Mouse (Mus musculus): ENCODE measurements at regions not wholly inside any gene's neighbourhood (a gene's known extent, or its start where the extent isn't known, plus 50 kb on each side); places are given as distances from the start of the nearest gene placed in this dataset.

GRCm38 (mm10) chr17:7655966-7656365 lies 171.1 kb downstream of the Fndc1 start:
- intact Hi-C loops (cut with DNase I), result no loop called here
- no peak for TF ChIP-seq CTCF (IDR thresholded peaks at IDR 0.05)
- H3K4me3 ChIP-seq, result no peak overlapping the region
- DNase-seq (ENCODE audit: extremely low spot score in 1 of 2, low spot score in 2 of 2), result no peak
- H3K27ac ChIP-seq, result no peak overlapping the region

DNA sequence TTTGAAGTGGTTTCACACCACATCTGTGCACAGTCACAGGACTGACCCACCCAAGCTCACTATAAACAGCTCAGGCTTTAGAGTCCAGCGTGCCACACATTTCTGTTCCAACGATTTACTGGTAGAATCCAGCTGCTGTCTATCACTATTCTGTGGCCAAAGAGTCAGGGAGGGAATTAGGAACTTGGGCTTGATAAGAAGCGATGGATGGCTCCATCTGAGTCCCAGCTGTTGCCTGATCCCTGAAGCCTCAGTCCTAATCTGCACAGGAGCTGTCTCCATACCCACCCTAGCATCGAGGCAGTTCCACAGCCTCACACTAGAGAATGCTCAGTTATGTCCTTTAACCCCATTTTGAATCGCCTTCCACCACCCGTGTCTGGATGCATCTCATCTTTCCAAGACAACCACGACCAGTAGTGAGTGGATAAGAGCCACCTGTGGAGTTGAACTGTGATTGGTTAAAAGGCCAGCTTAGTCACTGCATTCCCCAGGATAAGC lies 173.0 kb downstream of the Fndc1 start:
- DNase-seq (ENCODE audit: extremely low spot score in 1 of 2, low spot score in 2 of 2), result no peak
- no peak for TF ChIP-seq CTCF (IDR thresholded peaks at IDR 0.05)
- intact Hi-C loops (cut with DNase I), result no loop called here
- Histone ChIP-seq H3K4me3 (no peak overlapping the region), H3K27ac (no peak overlapping the region)

DNA sequence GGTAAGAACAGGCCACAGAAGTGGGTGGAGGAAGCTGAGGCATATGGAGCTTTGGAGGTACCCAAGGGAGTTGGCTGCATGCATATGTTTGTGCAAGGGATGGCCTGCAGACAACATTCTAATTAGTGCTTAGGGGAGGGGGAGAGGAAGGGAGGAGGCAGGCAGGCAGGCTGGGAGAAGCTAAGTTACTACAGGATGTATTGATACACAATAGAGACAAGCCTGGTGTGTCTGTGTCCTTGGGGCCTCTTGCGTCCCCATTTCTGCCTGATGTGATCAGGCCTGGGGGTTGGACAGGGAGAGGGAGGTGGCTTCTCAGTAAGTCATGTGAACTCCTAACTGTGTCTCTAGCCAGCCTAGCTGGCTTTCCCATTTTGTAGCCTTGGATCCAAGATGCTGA lies 175.1 kb downstream of the Fndc1 start:
- no peak overlapping the region for H3K27ac ChIP-seq
- TF ChIP-seq CTCF (IDR thresholded peaks at IDR 0.05), result no peak
- H3K4me3 ChIP-seq, result no peak overlapping the region
- intact Hi-C loops (cut with DNase I), result no loop called here
- no peak for DNase-seq (ENCODE audit: extremely low spot score in 1 of 2, low spot score in 2 of 2)

DNA sequence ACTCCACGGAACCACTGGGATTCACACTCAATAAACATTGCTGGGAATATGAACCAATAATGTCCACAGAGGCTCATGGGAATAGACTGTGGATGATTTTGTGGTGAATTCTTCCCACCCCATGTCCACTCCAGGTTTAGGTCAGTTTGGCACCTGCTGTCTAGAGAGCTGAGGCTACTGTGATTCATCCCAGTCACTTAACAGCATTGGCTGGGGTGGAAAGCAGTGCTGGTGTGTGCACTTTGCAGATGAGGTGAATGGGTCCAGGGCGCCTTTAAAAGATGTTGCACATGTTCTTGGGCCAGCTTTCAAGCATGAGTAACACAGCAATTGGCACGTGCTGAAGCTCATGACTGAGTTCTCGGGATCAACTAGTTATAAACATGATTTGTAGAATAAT lies 176.7 kb downstream of the Fndc1 start:
- no peak for TF ChIP-seq CTCF (IDR thresholded peaks at IDR 0.05)
- no peak for DNase-seq (ENCODE audit: extremely low spot score in 1 of 2, low spot score in 2 of 2)
- Histone ChIP-seq H3K27ac (no peak overlapping the region), H3K4me3 (no peak overlapping the region)
- intact Hi-C loops (cut with DNase I), result no loop called here

DNA sequence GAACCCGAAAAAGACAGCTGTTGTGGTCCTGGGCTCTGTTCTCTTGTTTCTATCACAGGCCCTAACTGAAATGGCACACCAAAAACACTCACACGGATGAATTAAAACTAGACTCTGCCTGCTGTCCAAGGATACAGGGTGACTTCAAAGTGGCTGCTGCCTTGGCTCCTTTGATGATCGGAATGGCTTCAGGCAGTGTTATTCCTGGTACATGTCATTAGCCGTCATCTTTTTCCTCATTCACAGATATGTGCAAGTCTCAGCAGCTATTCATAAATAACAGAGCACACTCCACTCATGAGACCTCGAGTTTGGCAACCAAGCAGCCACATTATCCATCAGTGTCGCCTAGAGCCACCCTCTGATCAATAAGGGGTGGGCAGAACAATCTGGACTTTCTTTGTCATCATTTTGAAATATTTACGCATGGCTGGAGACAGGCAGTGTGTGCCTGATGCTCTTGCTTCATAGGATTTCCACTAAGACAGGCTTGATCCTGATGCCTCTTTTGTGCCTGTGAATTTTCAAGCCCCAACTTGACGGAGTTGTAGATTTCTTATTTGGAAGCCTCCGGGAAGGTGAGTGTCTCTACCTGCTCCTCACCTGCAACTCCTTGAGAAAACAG lies 182.1 kb downstream of the Fndc1 start:
- DNase-seq (ENCODE audit: extremely low spot score in 1 of 2, low spot score in 2 of 2), result no peak

GRCm38 (mm10) chr17:7643640-7644039 lies 183.5 kb downstream of the Fndc1 start:
- no peak overlapping the region for H3K4me3 ChIP-seq
- DNase-seq (ENCODE audit: extremely low spot score in 1 of 2, low spot score in 2 of 2), result no peak
- no peak for TF ChIP-seq CTCF (IDR thresholded peaks at IDR 0.05)
- intact Hi-C loops (cut with DNase I), result no loop called here
- no peak overlapping the region for H3K27ac ChIP-seq

More for the DNA sequence above, 182.1 kb downstream of the Fndc1 start:
- intact Hi-C loops (cut with DNase I), result no loop called here
- Histone ChIP-seq H3K4me3 (no peak overlapping the region), H3K27ac (no peak overlapping the region)
- TF ChIP-seq CTCF (IDR thresholded peaks at IDR 0.05), result no peak

DNA sequence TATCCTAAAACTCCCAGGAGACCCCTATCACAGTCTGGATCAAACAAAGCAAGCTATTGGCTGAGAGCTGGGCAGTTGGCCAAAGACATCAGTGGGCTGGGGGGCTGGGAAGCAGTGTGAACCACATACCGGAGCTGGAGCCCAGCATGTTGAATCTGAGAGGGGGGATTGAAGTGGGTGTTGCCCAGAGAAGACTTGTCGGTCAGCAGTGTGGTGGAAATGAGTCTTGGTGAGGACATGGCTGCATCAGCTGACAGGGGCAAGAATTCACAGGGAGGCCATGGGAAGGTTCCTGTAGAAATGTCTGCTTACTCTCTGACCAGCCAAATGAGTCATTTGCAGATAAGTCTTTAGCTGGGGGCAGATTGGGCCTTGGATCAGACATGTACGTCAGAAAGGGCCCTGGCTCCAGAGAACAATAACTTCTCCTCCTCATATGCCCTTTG lies 184.6 kb downstream of the Fndc1 start:
- intact Hi-C loops (cut with DNase I), result no loop called here
- no peak overlapping the region for H3K4me3 ChIP-seq
- no peak for DNase-seq (ENCODE audit: extremely low spot score in 1 of 2, low spot score in 2 of 2)
- no peak for TF ChIP-seq CTCF (IDR thresholded peaks at IDR 0.05)
- H3K27ac ChIP-seq, result no peak overlapping the region

GRCm38 (mm10) chr17:7634291-7634664 lies 192.8 kb downstream of the Fndc1 start:
- intact Hi-C loops (cut with DNase I), result no loop called here
- Histone ChIP-seq H3K27ac (no peak overlapping the region), H3K4me3 (no peak overlapping the region)
- DNase-seq (ENCODE audit: extremely low spot score in 1 of 2, low spot score in 2 of 2), result no peak
- no peak for TF ChIP-seq CTCF (IDR thresholded peaks at IDR 0.05)

DNA sequence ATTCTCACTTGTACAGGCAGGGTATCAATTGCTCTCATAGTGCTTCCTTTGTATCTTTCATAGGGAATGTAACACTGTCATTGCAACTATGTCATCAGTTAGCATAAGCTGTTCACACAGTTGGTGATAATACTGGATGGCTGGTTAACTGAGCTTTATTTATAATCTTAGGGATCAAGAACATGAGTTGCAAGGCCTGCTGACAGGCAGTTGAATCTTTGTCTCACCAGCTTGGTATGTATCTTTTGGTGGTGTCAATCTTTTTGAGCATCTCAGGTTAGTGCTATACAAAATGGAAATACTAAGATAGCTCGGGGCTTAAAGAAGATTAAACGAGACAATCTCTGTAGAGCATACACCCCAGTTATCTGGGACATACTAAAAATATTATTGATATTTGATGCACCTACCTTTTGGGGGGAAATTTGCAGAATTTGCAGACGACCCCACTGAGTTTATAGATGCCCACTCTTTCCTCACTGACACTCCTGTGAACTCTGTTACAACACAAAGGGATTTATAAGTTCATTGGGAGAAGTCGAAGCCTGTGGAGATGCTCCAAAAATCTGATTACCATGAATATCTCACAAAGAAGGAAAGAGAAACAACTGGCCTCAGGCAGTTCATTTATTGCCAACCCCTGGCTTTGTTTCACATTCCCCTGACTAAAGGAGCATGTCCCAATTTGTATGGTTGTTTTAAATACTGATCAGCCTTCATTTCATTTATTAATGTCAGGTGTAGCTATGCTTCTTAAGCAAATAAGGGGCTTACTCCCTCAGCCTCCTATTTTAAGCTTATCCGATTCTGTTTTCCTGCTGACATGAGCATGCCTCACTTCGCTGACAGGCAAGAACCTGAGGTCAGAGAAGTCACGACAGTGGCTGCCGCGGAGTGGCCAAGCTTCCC lies 193.5 kb downstream of the Fndc1 start:
- DNase-seq (ENCODE audit: extremely low spot score in 1 of 2, low spot score in 2 of 2), result no peak
- H3K4me3 ChIP-seq, result no peak overlapping the region
- no peak for TF ChIP-seq CTCF (IDR thresholded peaks at IDR 0.05)
- intact Hi-C loops (cut with DNase I), result no loop called here
- no peak overlapping the region for H3K27ac ChIP-seq

DNA sequence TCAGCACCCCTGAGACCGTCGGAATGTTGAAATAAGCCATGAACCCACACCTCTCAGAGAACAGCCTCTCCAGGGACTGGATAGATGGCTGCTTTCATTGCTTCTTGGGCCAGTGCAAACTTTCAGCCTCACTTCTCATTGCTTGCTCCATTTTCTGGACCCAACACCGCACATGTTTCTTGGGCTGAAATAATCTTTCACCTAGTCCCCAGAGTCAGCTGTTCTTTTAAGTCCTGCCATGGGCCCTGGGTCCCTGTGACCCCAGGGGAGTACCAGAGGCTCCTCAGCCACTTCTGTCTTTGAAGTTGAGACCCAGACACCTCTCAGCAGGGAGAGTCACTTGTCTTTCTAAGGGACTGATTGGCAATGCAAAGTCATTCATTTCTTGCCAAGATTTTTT lies 201.4 kb downstream of the Fndc1 start:
- no peak for DNase-seq (ENCODE audit: extremely low spot score in 1 of 2, low spot score in 2 of 2)
- no peak for TF ChIP-seq CTCF (IDR thresholded peaks at IDR 0.05)
- intact Hi-C loops (cut with DNase I), result no loop called here
- Histone ChIP-seq H3K27ac (no peak overlapping the region), H3K4me3 (no peak overlapping the region)

GRCm38 (mm10) chr17:7623392-7623791 lies 203.7 kb downstream of the Fndc1 start:
- no peak for TF ChIP-seq CTCF (IDR thresholded peaks at IDR 0.05)
- no peak for DNase-seq (ENCODE audit: extremely low spot score in 1 of 2, low spot score in 2 of 2)
- Histone ChIP-seq H3K4me3 (no peak overlapping the region), H3K27ac (no peak overlapping the region)
- intact Hi-C loops (cut with DNase I), result no loop called here

DNA sequence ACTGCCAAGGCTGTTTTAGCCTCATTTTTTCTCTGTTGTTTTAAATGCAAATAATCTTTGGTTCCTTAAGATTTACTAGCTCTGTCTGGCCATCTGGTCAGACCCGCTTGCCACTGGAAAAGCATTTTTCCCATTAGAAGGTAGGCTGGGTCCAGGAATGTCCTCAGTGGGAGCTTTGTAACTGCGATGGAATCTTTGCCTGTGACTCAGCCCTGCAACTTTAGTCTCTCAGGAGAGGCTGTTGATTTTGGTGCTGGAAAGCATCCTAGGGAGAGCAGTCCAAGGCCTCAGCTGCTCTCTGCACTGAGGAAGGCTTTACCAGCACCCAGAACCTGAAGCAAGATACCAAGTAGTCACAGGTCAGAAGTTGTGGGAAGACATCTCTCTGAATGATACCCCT lies 205.8 kb downstream of the Fndc1 start:
- H3K4me3 ChIP-seq, result no peak overlapping the region
- intact Hi-C loops (cut with DNase I), result no loop called here
- TF ChIP-seq CTCF (IDR thresholded peaks at IDR 0.05), result no peak
- no peak overlapping the region for H3K27ac ChIP-seq
- no peak for DNase-seq (ENCODE audit: extremely low spot score in 1 of 2, low spot score in 2 of 2)
